ENCODE assay signal across 12 mouse cellular contexts in genomic region chr13:56168403-56168781, GRCm38 (mm10). TPM values are rescaled to one million over a fixed set of nuclear protein-coding genes. Genes with fewer than 3 reads are reported as not detected.
DNase-seq lines count a peak whose midpoint lies in the region; ATAC-seq and TF ChIP-seq lines count a peak whose summit lies in the region.
"Had no signal": no experiment of that assay in that cellular context is flagged by ENCODE, and none has a peak within 500 bp of the region (broad histone marks: within the 10 kb centered on the region; RNA-seq: fewer than 3 reads in every experiment).

No protein-coding gene starts in this region.

- peak overlapping the region; percentile 25; the same call in 1 of the 2 replicates for H3K27ac ChIP-seq in forebrain, embryonic 12.5 days
- no peak overlapping the region for H3K27ac ChIP-seq in forebrain, embryonic 11.5 days (ENCODE audit: low read depth, low read length)
- no peak overlapping the region for H3K27ac ChIP-seq in lung, embryonic 14.5 days (ENCODE audit: low read depth)
- peak overlapping the region; percentile 73 for H3K27ac ChIP-seq in intestine, embryonic 15.5 days

- no peak for ATAC-seq in forebrain, embryonic 12.5 days (ENCODE audit: low FRiP score)
- no peak for ATAC-seq in forebrain, embryonic 11.5 days (replicated peaks; ENCODE audit: low FRiP score)
- ATAC-seq in lung, embryonic 14.5 days (ENCODE audit: insufficient read depth): peak; percentile 40; the same call in 1 of the 2 replicates
- 0 out of 2 replicates have a peak, but pooled peaks have one; percentile 14 for ATAC-seq in intestine, embryonic 15.5 days

- no peak for TF ChIP-seq CTCF in lung, embryonic 14.5 days (IDR thresholded peaks at IDR 0.05; ENCODE audit: low read depth)

- H3K9me3 ChIP-seq in forebrain, embryonic 12.5 days: no peaks in the 10 kb centered on the region
- H3K9me3 ChIP-seq in forebrain, embryonic 11.5 days (ENCODE audit: control insufficient read depth, low read length): no peaks in the 10 kb centered on the region
- no peaks in the 10 kb centered on the region for H3K9me3 ChIP-seq in lung, embryonic 14.5 days (ENCODE audit: low read depth, low read length)
- no peaks in the 10 kb centered on the region for H3K9me3 ChIP-seq in intestine, embryonic 15.5 days

- no peak overlapping the region for H3K4me2 ChIP-seq in forebrain, embryonic 12.5 days
- H3K4me2 ChIP-seq in forebrain, embryonic 11.5 days (ENCODE audit: low read depth, low read length, severe bottlenecking): no peak overlapping the region
- H3K4me2 ChIP-seq in lung, embryonic 14.5 days: no peak overlapping the region
- no peak overlapping the region for H3K4me2 ChIP-seq in intestine, embryonic 15.5 days (replicated peaks)

- H3K4me1 ChIP-seq in forebrain, embryonic 12.5 days: peaks cover 8% of the 10 kb centered on the region
- peaks cover 6% of the 10 kb centered on the region; the same call in 1 of the 2 replicates for H3K4me1 ChIP-seq in forebrain, embryonic 11.5 days (replicated peaks; ENCODE audit: control insufficient read depth, insufficient read depth, low read length)
- H3K4me1 ChIP-seq in lung, embryonic 14.5 days (ENCODE audit: insufficient read depth): no peaks in the 10 kb centered on the region
- peaks cover 28% of the 10 kb centered on the region for H3K4me1 ChIP-seq in intestine, embryonic 15.5 days (replicated peaks)

- 0 out of 2 replicates have a peak, but pooled peaks cover 4% of the 10 kb centered on the region for H3K27me3 ChIP-seq in forebrain, embryonic 12.5 days
- no peaks in the 10 kb centered on the region for H3K27me3 ChIP-seq in forebrain, embryonic 11.5 days (ENCODE audit: control insufficient read depth, insufficient read depth, low read length)
- no peaks in the 10 kb centered on the region for H3K27me3 ChIP-seq in lung, embryonic 14.5 days (ENCODE audit: insufficient read depth, low read length)
- no peaks in the 10 kb centered on the region; the same call in 1 of the 2 replicates for H3K27me3 ChIP-seq in intestine, embryonic 15.5 days (replicated peaks)

- no peak overlapping the region for H3K4me3 ChIP-seq in forebrain, embryonic 12.5 days (replicated peaks)
- H3K4me3 ChIP-seq in forebrain, embryonic 11.5 days (ENCODE audit: low read depth, low read length): no peak overlapping the region
- H3K4me3 ChIP-seq in lung, embryonic 14.5 days (ENCODE audit: low read depth, low read length): no peak overlapping the region
- no peak overlapping the region for H3K4me3 ChIP-seq in intestine, embryonic 15.5 days (replicated peaks)

- DNase-seq in forebrain, embryonic 11.5 days (ENCODE audit: low spot score): no peak
- no peak for DNase-seq in lung, embryonic 14.5 days
- DNase-seq in lung, postnatal 25 days (ENCODE audit: low spot score): no peak
- peak; percentile 30 for DNase-seq in retina, embryonic 14.5 days (ENCODE audit: low spot score)
- no peak for DNase-seq in adrenal gland, adult 8-10 months
- no peak for DNase-seq in thymus, postnatal 0 days (ENCODE audit: low spot score)
- DNase-seq: adrenal gland, adult 2 months; cerebellum, adult 2 months; spleen, adult 18-20 months had no signal

- 55% methylated on average over 3 of the region's 3 CpGs for WGBS in forebrain, embryonic 12.5 days
- WGBS in forebrain, embryonic 11.5 days: 63% methylated on average over 3 of the region's 3 CpGs
- 44% methylated on average over 3 of the region's 3 CpGs for WGBS in lung, embryonic 14.5 days
- WGBS in intestine, embryonic 15.5 days: 43% methylated on average over 3 of the region's 3 CpGs

- no peak overlapping the region for H3K9ac ChIP-seq in forebrain, embryonic 12.5 days
- no peak overlapping the region for H3K9ac ChIP-seq in forebrain, embryonic 11.5 days (ENCODE audit: low read length)
- no peak overlapping the region for H3K9ac ChIP-seq in lung, embryonic 14.5 days
- H3K9ac ChIP-seq in intestine, embryonic 15.5 days: no peak overlapping the region

- no peaks in the 10 kb centered on the region for H3K36me3 ChIP-seq in forebrain, embryonic 12.5 days (replicated peaks)
- no peaks in the 10 kb centered on the region for H3K36me3 ChIP-seq in forebrain, embryonic 11.5 days (ENCODE audit: control insufficient read depth, insufficient read depth, low read length)
- H3K36me3 ChIP-seq in lung, embryonic 14.5 days (ENCODE audit: insufficient read depth): no peaks in the 10 kb centered on the region
- no peaks in the 10 kb centered on the region for H3K36me3 ChIP-seq in intestine, embryonic 15.5 days

RNA-seq across cellular contexts. Expression of gene Tifab, which starts 10.3 kb away (rescaled TPM):
- 0.64 and 0.77 TPM in 2 replicates for polyA plus RNA-seq in forebrain, embryonic 12.5 days (2016; fragmentation: Nextera tagmentation; extraction: Ambion mirVana)
- 0.11 and 0.13 TPM in 2 replicates for polyA plus RNA-seq in forebrain, embryonic 11.5 days (2014; fragmentation: Nextera tagmentation; extraction: Ambion mirVana)
- 0.85 and 1.0 TPM in 2 replicates for polyA plus RNA-seq in lung, embryonic 14.5 days (2014; fragmentation: Nextera tagmentation; extraction: Ambion mirVana)
- 4.1 and 4.5 TPM in 2 replicates for polyA plus RNA-seq in intestine, embryonic 15.5 days (2015; fragmentation: Nextera tagmentation; extraction: Ambion mirVana)
- total RNA-seq in adrenal gland, adult 8-10 months (2022): 1 to 10 TPM; 1.9 to 5.3 (median 4.4) TPM
- polyA plus RNA-seq in thymus, postnatal 0 days (2015; fragmentation: Nextera tagmentation; extraction: Ambion mirVana): 4.8 and 5.4 TPM in 2 replicates
- total RNA-seq: MEL had no signal

RNA-seq across cellular contexts. Expression of gene H2afy, which starts 32.2 kb away (rescaled TPM):
- polyA plus RNA-seq in forebrain, embryonic 12.5 days (2016; fragmentation: Nextera tagmentation; extraction: Ambion mirVana): 651 and 663 TPM in 2 replicates
- polyA plus RNA-seq in forebrain, embryonic 11.5 days (2014; fragmentation: Nextera tagmentation; extraction: Ambion mirVana): 685 and 702 TPM in 2 replicates
- polyA plus RNA-seq in lung, embryonic 14.5 days (2014; fragmentation: Nextera tagmentation; extraction: Ambion mirVana): 359 and 377 TPM in 2 replicates
- 297 and 322 TPM in 2 replicates for polyA plus RNA-seq in intestine, embryonic 15.5 days (2015; fragmentation: Nextera tagmentation; extraction: Ambion mirVana)
- total RNA-seq in adrenal gland, adult 8-10 months (2022): 100 to 1,000 TPM; 130 to 162 (median 139) TPM
- 439 and 462 TPM in 2 replicates for polyA plus RNA-seq in thymus, postnatal 0 days (2015; fragmentation: Nextera tagmentation; extraction: Ambion mirVana)

Comparison
In these comparisons a context has a peak if more than half of its experiments do, and no peak if none do; other contexts are left out.
1. H3K27ac ChIP-seq: peak in forebrain, embryonic 12.5 days (single experiment) and intestine, embryonic 15.5 days (single experiment); none in forebrain, embryonic 11.5 days (single experiment) and lung, embryonic 14.5 days (single experiment).
2. ATAC-seq: peak in lung, embryonic 14.5 days (single experiment) and intestine, embryonic 15.5 days (single experiment); none in forebrain, embryonic 12.5 days (single experiment) and forebrain, embryonic 11.5 days (single experiment).